Mouse (Mus musculus) right cerebral cortex, adult 2 months (tissue): ENCODE results near the gene Shmt2.

Experiments used
- DNase-seq, 2 experiments: peaks; one replicate each; pipeline ENCODE4 v3.0.0; 2021 to 2022; ENCODE audit warnings: low spot score in 2 of 2

The Shmt2 gene

GRCm38 (mm10) chr10:127522088-127522581 lies at the start of gene Shmt2:
Gene Shmt2, minus strand, starts transcription at chr10:127522444.
- peak; percentile 88 to 89 for DNase-seq

GRCm38 (mm10) chr10:127570937-127571641 lies 48.8 kb upstream of the Shmt2 start:
- DNase-seq: no peak

GRCm38 (mm10) chr10:127570384-127570783 lies 48.1 kb upstream of the Shmt2 start:
- DNase-seq: no peak

- DNase-seq: peak; percentile 69 to 70
These were observed 47.2 kb upstream of the Shmt2 start for GRCm38 (mm10) chr10:127569450-127569849.

- DNase-seq: no peak
These were observed 44.5 kb upstream of the Shmt2 start for GRCm38 (mm10) chr10:127566553-127567326.

- DNase-seq: peak in 1 of 2 experiments; percentile 33
These were observed 42.1 kb upstream of the Shmt2 start for GRCm38 (mm10) chr10:127564301-127564700.

GRCm38 (mm10) chr10:127563840-127564239 lies 41.6 kb upstream of the Shmt2 start:
- no peak for DNase-seq

- no peak for DNase-seq
These were observed 38.9 kb upstream of the Shmt2 start for GRCm38 (mm10) chr10:127561145-127561544.

- no peak for DNase-seq
These were observed 35.2 kb upstream of the Shmt2 start for GRCm38 (mm10) chr10:127557397-127557796.

- DNase-seq: no peak
These were observed 33.5 kb upstream of the Shmt2 start for GRCm38 (mm10) chr10:127555703-127556102.

GRCm38 (mm10) chr10:127549892-127550291 lies 27.6 kb upstream of the Shmt2 start:
- no peak for DNase-seq

GRCm38 (mm10) chr10:127548236-127548635 lies 26.0 kb upstream of the Shmt2 start:
- no peak for DNase-seq

GRCm38 (mm10) chr10:127546505-127546904 lies 24.3 kb upstream of the Shmt2 start:
- DNase-seq: no peak

GRCm38 (mm10) chr10:127544375-127544774 lies 22.1 kb upstream of the Shmt2 start:
- DNase-seq: no peak

GRCm38 (mm10) chr10:127543916-127544315 lies 21.7 kb upstream of the Shmt2 start:
- no peak for DNase-seq

GRCm38 (mm10) chr10:127542720-127543119 lies 20.5 kb upstream of the Shmt2 start:
- no peak for DNase-seq

- DNase-seq: no peak
These were observed 19.8 kb upstream of the Shmt2 start for GRCm38 (mm10) chr10:127542084-127542483.

GRCm38 (mm10) chr10:127541510-127541909 lies 19.3 kb upstream of the Shmt2 start:
- no peak for DNase-seq

GRCm38 (mm10) chr10:127537854-127538583 lies 15.8 kb upstream of the Shmt2 start:
- peak; percentile 87 to 88 for DNase-seq

GRCm38 (mm10) chr10:127536586-127537314 lies 14.5 kb upstream of the Shmt2 start:
- DNase-seq: peak in 1 of 2 experiments; percentile 70

- DNase-seq: no peak
These were observed 12.7 kb upstream of the Shmt2 start for GRCm38 (mm10) chr10:127534929-127535384.
